Mouse (Mus musculus) bone marrow macrophage, adult 2 months (primary cell): Measurements from ENCODE around the gene Ece2. TPM values are rescaled to one million over a fixed set of nuclear protein-coding genes. Genes with fewer than 3 reads are reported as not detected.

ENCODE experiments used
- H3K27ac ChIP-seq: 2 replicates; pipeline ENCODE4 v1.5.1; 2012; ENCODE audit warnings: low read depth, low read length; ENCODE audit not compliant: insufficient read depth
- H3K4me1 ChIP-seq: 2 replicates; pipeline ENCODE4 v1.6.1; 2012; ENCODE audit warnings: low read length; ENCODE audit not compliant: control insufficient read depth, insufficient read depth
- H3K4me3 ChIP-seq: 2 replicates; pipeline ENCODE4 v1.5.1; 2012; ENCODE audit warnings: mild to moderate bottlenecking, low read length, moderate library complexity; ENCODE audit not compliant: insufficient read depth
- CTCF ChIP-seq: IDR thresholded peaks from 2 replicates; pipeline ENCODE4 v1.5.1; 2012; ENCODE audit warnings: low read depth, mild to moderate bottlenecking, low read length, moderate library complexity
- POLR2A ChIP-seq: IDR thresholded peaks from 2 replicates; pipeline ENCODE4 v1.6.1; 2012; ENCODE audit warnings: mild to moderate bottlenecking, low read depth, low read length, borderline replicate concordance
- polyA plus RNA-seq: library from polyadenylated mRNA; stranded (reverse); fragments of >200 nt; gene quantifications from 2 replicates; pipeline ENCODE4 v1.2.4, GENCODE M21; 2012; ENCODE audit not compliant: missing spikeins, insufficient read depth, insufficient read length

Ece2 gene
- polyA plus RNA-seq, 1 experiment: not detected

- no peak for TF ChIP-seq POLR2A
- no peak for TF ChIP-seq CTCF
- no peak overlapping the region for H3K4me3 ChIP-seq
- H3K27ac ChIP-seq: no peak overlapping the region
- no peaks in the 10 kb centered on the region for H3K4me1 ChIP-seq
These were observed 29.1 kb upstream of the Ece2 start for GRCm38 (mm10) chr16:20600511-20600910.

- TF ChIP-seq POLR2A (no peak), CTCF (no peak)
- no peak overlapping the region for H3K27ac ChIP-seq
- H3K4me3 ChIP-seq: no peak overlapping the region
- H3K4me1 ChIP-seq: peaks cover 4% of the 10 kb centered on the region; the same call in 1 of the 2 replicates
These were observed 24.9 kb upstream of the Ece2 start for GRCm38 (mm10) chr16:20604705-20605104.

- Histone ChIP-seq H3K4me1 (peaks cover 4% of the 10 kb centered on the region; the same call in 1 of the 2 replicates), H3K4me3 (peak overlapping the region; percentile 75), H3K27ac (peak overlapping the region; percentile 66)
- peak; percentile 95 for TF ChIP-seq POLR2A
- no peak for TF ChIP-seq CTCF
These were observed 18.9 kb upstream of the Ece2 start for GRCm38 (mm10) chr16:20610501-20611356.

- TF ChIP-seq CTCF: no peak
- TF ChIP-seq POLR2A: no peak; the same call in 1 of the 2 replicates
- Histone ChIP-seq H3K4me3 (peak within 1 kb of the TSS; percentile 75), H3K27ac (peak within 1 kb of the TSS; percentile 66), H3K4me1 (peaks cover 4% of the 10 kb centered on the region; the same call in 1 of the 2 replicates)
These were observed 18.0 kb upstream of the Ece2 start, which contains the start of the genes Eef1akmt4, Gm49333 and Alg3 for GRCm38 (mm10) chr16:20611357-20612227. TSS of gene Eef1akmt4 (plus strand) at chr16:20611593. TSS of gene Gm49333 (plus strand) at chr16:20611610. TSS of gene Alg3 (minus strand) at chr16:20611735.

- peak overlapping the region; percentile 60 for H3K4me3 ChIP-seq
- H3K4me1 ChIP-seq: peaks cover 11% of the 10 kb centered on the region
- TF ChIP-seq CTCF (no peak), POLR2A (no peak)
- H3K27ac ChIP-seq: no peak overlapping the region
These were observed 9.9 kb upstream of the Ece2 start for GRCm38 (mm10) chr16:20619541-20620398.

GRCm38 (mm10) chr16:20620399-20620735 is 9.3 kb upstream of the Ece2 start:
- peak overlapping the region; percentile 60 for H3K4me3 ChIP-seq
- no peak overlapping the region for H3K27ac ChIP-seq
- peaks cover 11% of the 10 kb centered on the region for H3K4me1 ChIP-seq
- TF ChIP-seq POLR2A (no peak), CTCF (no peak)

GRCm38 (mm10) chr16:20620751-20621190 is 8.9 kb upstream of the Ece2 start:
- TF ChIP-seq CTCF (no peak), POLR2A (no peak)
- Histone ChIP-seq H3K4me3 (peak overlapping the region; percentile 60), H3K27ac (no peak overlapping the region), H3K4me1 (peaks cover 11% of the 10 kb centered on the region)

- H3K27ac ChIP-seq: peak within 1 kb of the TSS; percentile 17
- peak within 1 kb of the TSS; percentile 60 for H3K4me3 ChIP-seq
- peaks cover 11% of the 10 kb centered on the region for H3K4me1 ChIP-seq
- TF ChIP-seq POLR2A: no peak
- no peak for TF ChIP-seq CTCF
These were observed 8.2 kb upstream of the Ece2 start, which contains the start of gene Camk2n2 for GRCm38 (mm10) chr16:20621191-20621990. TSS of gene Camk2n2 (minus strand) at chr16:20621287.
